Mouse (Mus musculus) monocyte, adult 5-6 weeks (primary cell): Measurements from ENCODE around the gene Olfr381. TPM values are rescaled to one million over a fixed set of nuclear protein-coding genes. Genes with fewer than 3 reads are reported as not detected.
"Not testable (repeated sequence)": the region's sequence is repeated elsewhere in the genome, so short reads cannot be mapped to it uniquely, and the experiment has no call there.

Experiments used
- ATAC-seq: fragments of 153-309, 156-312 bp; replicated peaks from 2 replicates; pipeline ENCODE4 v1.8.0; 2017; ENCODE audit warnings: mild to moderate bottlenecking; ENCODE audit not compliant: low TSS enrichment, insufficient number of reproducible peaks, severe bottlenecking, poor library complexity, low FRiP score
- total RNA-seq: library from RNA; stranded (forward); fragments of 200-1000, 200-491, 200-594 nt; gene quantifications from 3 replicates; pipeline ENCODE4 v1.2.3, GENCODE M21; 2017

The Olfr381 gene
- not detected in 3 replicates for total RNA-seq

GRCm38 (mm10) chr11:73491503-73491902 is at the start of gene Olfr381:
Olfr381 (minus strand) TSS chr11:73491603.
- no peak for ATAC-seq

- ATAC-seq: not testable (repeated sequence)
Measured at GRCm38 (mm10) chr11:73528971-73529370, 37.6 kb upstream of the Olfr381 start.

GRCm38 (mm10) chr11:73517097-73517496 is 25.7 kb upstream of the Olfr381 start, which contains the start of gene Olfr382:
Olfr382 (minus strand) TSS chr11:73517197.
- no peak for ATAC-seq

- ATAC-seq: no peak
Measured at GRCm38 (mm10) chr11:73457408-73457807, 34.0 kb downstream of the Olfr381 start, which contains the start of gene Olfr380. Olfr380 (minus strand) TSS chr11:73457508.

Other genes starting within 250 kb of the Olfr381 start
- gene Trpv3, start 224.2 kb downstream of the Olfr381 start, total RNA-seq: not detected in 3 replicates
- gene Aspa, start 162.0 kb downstream of the Olfr381 start, total RNA-seq: 0.49 to 12.6 TPM (median 6.0 TPM) in 3 replicates
- gene Gm49340, start 161.9 kb downstream of the Olfr381 start, total RNA-seq: not detected in 3 replicates
- not detected in 3 replicates for gene Spata22, start 161.9 kb downstream of the Olfr381 start, total RNA-seq
- not detected in 3 replicates for gene Olfr20, start 140.8 kb downstream of the Olfr381 start, total RNA-seq
- gene Olfr376, start 120.4 kb downstream of the Olfr381 start, total RNA-seq: not detected in 3 replicates
- not detected in 3 replicates for gene Olfr1, start 92.0 kb downstream of the Olfr381 start, total RNA-seq
- not detected in 3 replicates for gene Olfr378, start 63.1 kb downstream of the Olfr381 start, total RNA-seq
- not detected in 3 replicates for gene Olfr380, start 34.1 kb downstream of the Olfr381 start, total RNA-seq
- gene Olfr382, start 25.6 kb upstream of the Olfr381 start, total RNA-seq: not detected in 3 replicates
- not detected in 3 replicates for gene Olfr385, start 101.4 kb upstream of the Olfr381 start, total RNA-seq
- not detected in 3 replicates for gene Olfr384, start 107.0 kb upstream of the Olfr381 start, total RNA-seq
- gene Zfp735, start 197.2 kb upstream of the Olfr381 start, total RNA-seq: not detected in 3 replicates